Mouse (Mus musculus) splenic B cell, adult 2 months (primary cell): Measurements from ENCODE around the gene Muc20.

Experiments used
- DNase-seq: peaks from one replicate; pipeline ENCODE4 v3.0.0-alpha.2; 2011; ENCODE audit warnings: low read depth, low spot score
- H3K27me3 ChIP-seq: 2 replicates; pipeline ENCODE4 v1.6.1; 2012; ENCODE audit warnings: mild to moderate bottlenecking, low read length, moderate library complexity, mixed read lengths; ENCODE audit not compliant: control insufficient read depth, poor library complexity, insufficient read depth, severe bottlenecking
- H3K36me3 ChIP-seq: 2 replicates; pipeline ENCODE4 v1.6.1; 2012; ENCODE audit warnings: mild to moderate bottlenecking, low read length, moderate library complexity, mixed read lengths; ENCODE audit not compliant: control insufficient read depth, poor library complexity, insufficient read depth, severe bottlenecking

The Muc20 gene

DNA sequence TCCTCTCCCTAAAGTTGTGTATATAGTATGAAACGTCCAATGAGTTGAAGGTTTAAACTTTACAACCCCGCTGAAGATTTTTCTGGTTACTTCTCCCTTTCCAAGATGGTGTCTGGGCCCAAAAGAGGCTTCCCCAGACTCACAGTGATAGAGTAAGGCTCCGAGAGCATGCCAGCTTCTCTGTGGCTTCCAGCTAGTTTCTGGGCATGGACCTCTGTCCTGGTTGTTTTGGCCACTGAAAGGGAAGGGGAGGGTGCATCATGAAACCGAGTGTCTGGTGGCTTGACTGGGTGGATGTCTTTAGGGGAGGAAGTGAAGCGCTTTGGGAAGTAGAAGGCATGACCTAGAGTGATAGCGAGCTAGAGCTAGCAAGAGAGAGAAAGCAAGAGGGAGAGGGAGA lies 32.3 kb downstream of the Muc20 start:
- no peaks in the 10 kb centered on the region for H3K36me3 ChIP-seq
- no peaks in the 10 kb centered on the region for H3K27me3 ChIP-seq
- no peak for DNase-seq

DNA sequence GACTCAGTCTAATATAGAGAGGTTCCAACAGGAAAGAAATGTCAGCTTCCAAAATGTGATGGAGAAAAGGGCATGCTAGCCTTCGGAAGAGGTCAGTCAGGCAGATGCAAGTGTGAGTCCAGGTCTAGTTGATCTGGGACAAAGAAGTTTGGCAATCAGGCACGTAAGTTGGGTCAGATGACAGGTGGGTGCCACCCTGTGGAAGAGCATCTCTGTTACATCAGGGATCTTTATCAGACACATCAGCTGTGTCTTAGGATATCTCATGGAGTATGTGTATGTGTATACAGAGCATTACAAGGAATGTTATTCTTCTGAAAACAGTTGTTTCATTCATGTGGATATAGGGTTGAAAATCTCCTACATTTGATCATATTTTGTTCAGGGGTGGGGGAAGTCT lies 32.7 kb downstream of the Muc20 start:
- Histone ChIP-seq H3K27me3 (no peaks in the 10 kb centered on the region), H3K36me3 (no peaks in the 10 kb centered on the region)
- DNase-seq, result no peak

DNA sequence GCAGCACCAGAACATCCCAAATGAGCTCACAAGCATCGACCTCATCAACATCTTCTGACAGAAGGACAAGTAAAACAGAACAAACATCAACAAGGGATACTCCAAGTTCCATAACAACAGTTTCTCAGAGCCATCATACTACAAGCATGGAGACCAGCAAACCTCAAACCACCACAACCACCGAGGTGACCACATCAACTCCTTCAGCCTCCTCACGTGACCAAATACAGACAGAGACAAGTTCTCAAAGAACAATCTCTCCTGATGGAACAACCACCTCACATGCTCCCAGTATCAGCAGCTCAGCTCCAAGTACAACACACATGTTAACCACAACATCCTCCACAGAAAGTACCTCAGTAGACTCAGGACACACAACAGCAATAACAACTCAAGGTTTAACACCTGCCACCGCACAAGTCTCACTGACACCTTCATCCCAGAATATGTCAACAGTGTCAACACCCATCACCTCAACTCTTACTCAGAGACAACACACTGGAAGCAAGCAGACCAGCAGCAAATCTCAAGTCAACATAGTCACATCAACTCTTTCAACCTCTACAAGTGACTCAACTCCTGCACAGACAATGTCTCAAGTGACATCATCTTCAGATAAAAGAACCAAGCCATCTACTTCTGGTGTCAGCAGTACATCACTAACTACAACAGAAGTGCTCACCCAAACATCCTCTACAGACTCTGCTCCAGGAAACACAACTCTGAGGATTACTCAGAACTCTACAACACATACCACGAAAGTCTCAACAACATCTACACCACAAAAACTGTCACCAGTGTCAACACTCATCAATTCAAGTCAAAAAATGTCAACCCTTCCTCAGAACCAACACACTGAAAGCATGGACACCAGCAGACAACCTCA lies 46.8 kb downstream of the Muc20 start:
- no peaks in the 10 kb centered on the region for H3K27me3 ChIP-seq
- DNase-seq, result no peak
- no peaks in the 10 kb centered on the region for H3K36me3 ChIP-seq

DNA sequence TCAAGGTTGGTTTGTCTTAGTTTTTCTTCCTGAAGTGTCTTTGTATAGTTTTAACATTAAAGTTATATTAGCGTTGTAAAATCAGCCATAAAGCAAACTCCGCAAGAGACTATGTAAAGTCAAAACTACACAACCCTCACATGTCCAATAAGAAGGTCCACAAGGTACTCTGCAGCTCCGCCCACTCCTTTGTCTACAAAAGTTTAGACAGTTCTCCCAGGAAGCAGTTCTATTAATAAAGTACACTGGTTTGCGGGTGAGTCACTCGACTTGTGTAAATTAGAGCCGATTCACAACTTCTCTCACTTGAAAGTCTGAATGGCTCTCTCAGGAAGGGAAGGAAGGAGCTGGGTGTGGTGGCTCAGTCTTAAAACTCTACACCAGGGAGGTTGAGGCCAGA lies 51.4 kb downstream of the Muc20 start:
- DNase-seq, result no peak
- no peaks in the 10 kb centered on the region for H3K27me3 ChIP-seq
- H3K36me3 ChIP-seq, result no peaks in the 10 kb centered on the region

DNA sequence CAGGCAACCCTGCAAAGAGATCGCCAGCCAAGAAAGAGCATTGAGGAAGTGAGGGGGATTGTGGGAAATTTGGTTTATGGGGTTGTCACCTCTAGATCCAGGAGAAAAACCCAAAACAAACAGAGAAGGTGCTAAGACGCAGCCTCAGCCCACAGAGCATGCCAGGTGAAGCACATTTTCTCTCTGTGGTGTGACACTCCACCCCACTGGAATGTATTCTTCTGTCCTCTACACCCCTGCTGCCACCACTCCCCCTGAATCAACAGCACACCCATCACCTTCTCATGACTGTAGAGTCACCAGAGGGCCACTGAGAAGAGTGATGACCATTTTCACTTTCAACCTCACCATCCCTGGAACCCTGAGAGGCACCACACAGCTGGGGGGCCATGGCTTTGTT lies 54.5 kb downstream of the Muc20 start:
- no peak for DNase-seq
- Histone ChIP-seq H3K27me3 (no peaks in the 10 kb centered on the region), H3K36me3 (no peaks in the 10 kb centered on the region)

DNA sequence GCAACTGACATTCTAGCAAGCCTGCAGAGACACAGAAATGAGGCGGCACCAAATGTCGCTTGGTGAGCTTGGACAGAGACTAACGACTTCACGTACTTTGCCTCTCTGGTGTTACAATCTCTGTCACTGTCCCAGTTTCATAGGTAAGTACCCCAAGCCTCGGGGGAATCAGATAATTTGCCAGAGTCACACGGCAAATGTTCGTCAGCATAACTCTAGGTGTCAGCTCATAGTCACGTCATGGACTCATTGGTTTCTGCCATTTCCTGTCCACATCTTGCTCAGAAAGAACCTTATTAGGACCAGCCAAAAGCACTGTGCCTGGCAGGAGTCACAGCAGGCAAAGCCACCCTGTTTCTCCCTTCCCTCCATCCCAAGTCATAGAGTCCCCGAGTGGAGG lies 55.9 kb downstream of the Muc20 start:
- no peaks in the 10 kb centered on the region for H3K27me3 ChIP-seq
- DNase-seq, result no peak
- no peaks in the 10 kb centered on the region for H3K36me3 ChIP-seq

DNA sequence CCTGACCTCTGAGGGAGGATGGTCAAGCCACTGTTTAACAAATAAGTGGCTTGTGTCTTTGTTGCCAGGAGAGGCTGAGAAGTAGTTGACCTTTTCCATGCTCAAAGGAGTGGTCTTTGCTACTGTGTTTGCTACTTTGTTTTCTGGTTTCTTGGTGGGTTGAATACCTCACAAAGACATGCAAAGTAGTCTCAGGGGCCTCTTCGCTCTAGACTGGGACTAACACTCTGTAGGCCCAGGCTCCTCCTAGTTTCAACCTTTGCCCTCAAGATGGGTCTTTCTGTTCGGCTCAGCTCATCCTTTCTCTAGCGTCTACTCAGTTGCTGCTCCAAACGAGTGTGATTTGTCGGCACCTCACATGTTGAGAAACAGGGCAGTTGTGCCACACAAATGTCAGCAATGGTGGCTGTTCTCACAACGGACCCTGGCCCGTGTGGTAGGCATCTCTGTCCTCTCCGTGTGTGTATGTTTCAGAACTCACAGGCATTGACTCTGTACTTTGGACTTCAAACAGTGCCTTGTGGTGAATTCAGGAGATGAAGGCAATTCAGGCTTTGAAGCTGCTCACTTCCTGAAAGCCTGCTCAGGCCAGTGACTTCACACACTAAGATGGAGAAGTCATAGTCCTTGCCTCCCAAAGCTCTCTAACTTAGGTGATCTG lies 57.1 kb downstream of the Muc20 start:
- H3K36me3 ChIP-seq, result no peaks in the 10 kb centered on the region
- DNase-seq, result no peak
- no peaks in the 10 kb centered on the region for H3K27me3 ChIP-seq

DNA sequence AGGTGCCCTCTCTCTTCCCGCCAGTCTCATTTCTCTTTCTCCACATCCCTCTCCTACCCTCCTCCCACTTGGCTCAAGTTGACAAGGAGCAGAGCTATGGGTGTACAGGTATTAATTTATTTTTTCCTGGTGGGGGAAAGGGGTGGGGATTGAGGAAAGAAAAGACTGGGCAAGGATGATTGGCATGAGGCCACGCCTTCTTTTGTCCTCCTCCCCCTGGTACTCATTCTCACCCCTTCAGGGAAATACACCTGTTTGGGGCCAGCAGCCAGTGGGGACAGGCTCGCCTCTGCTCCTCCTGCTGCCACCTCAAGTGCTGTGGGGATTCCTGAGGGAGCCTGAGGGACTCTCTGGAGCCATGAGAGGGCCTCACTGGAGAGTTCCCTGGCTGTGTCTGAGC lies 61.2 kb downstream of the Muc20 start:
- no peak for DNase-seq
- Histone ChIP-seq H3K36me3 (no peaks in the 10 kb centered on the region), H3K27me3 (no peaks in the 10 kb centered on the region)

DNA sequence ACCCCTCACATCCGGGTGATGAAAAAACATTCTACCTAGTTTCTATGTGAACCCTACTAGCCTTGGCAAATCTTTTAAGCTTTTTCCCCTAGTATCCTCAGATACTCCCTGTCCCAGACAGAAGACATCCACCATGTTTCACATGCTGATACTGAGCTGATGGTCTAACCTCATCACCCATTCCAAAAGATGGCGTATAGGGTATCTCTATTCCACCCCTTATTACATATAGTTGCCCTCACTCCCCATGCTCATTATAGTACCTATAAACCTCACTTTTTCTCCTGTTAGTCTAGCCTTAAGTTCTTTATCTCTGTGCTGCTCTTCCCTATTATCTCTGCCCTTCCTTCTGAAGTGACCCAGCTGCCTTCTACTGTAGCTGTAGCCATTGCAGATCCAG lies 61.6 kb downstream of the Muc20 start, which contains the start of gene Muc4:
TSS of gene Muc4 (plus strand) at position 301 of the 400 bp plus-strand sequence.
- no peaks in the 10 kb centered on the region for H3K36me3 ChIP-seq
- no peaks in the 10 kb centered on the region for H3K27me3 ChIP-seq
- no peak for DNase-seq

DNA sequence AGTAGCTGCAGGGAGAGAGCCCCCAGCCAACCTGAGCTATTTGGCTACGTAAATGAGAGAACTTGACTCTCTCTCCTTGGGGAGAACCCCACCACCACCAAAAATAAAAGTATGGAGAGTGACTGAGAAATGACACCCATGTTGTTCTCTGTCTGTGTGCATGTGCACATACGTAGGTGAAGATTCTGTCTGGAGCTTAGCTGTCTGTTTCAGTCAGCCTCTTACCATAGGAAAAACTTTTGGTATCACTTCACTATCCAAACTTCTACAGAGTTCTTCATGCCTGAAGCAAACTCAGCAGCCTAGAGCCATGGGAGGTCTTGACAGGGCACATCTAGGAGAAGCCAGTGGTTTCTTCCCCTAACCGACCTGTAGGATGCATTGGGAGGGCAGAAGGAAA lies 64.0 kb downstream of the Muc20 start:
- H3K27me3 ChIP-seq, result no peaks in the 10 kb centered on the region; the same call in 1 of the 2 replicates
- DNase-seq, result no peak
- no peaks in the 10 kb centered on the region for H3K36me3 ChIP-seq

DNA sequence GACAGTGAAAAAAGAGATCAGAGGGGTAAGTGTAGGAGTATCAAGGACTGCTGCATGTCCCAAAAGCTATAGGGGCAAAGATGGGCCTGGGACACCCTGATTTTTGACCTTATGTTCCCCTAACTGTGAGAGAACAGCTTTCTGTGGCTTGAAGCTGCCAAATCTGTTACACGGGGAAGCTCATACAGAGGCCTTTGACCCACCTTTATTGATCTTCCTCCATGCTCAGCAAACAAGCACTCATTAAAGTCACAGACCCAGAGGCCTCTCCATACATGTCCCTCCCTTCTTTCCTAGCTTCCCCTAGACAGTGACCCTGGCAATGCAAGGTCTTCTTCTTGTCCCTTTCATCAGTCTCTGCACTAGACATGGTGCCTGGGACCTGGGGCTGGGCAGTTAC lies 68.5 kb downstream of the Muc20 start:
- Histone ChIP-seq H3K27me3 (no peaks in the 10 kb centered on the region; the same call in 1 of the 2 replicates), H3K36me3 (no peaks in the 10 kb centered on the region)
- no peak for DNase-seq

DNA sequence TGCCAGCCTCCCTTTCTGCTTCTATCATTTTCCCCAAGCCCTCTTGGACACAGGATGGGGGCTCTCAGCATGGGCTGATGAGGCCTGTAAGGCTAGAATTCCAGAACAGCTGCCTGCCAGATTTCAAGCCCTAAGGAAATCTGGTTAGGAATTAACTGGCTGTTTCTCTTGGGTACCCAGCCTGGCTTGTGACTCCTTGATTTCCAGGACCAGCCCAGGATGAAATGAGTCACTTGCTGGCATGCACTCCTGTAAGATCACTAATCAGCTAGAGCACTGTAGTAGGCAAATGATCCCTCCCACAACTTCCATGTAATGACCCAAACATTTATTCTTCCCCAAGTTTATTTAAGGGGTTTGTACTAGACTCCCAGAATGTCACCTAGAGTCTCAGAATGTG lies 69.0 kb downstream of the Muc20 start:
- no peaks in the 10 kb centered on the region for H3K36me3 ChIP-seq
- no peak for DNase-seq
- no peaks in the 10 kb centered on the region; the same call in 1 of the 2 replicates for H3K27me3 ChIP-seq
